Mouse (Mus musculus) heart, embryonic 11.5 days (tissue): ENCODE data around the gene Fnbp1. TPM values are rescaled to one million over a fixed set of nuclear protein-coding genes. Genes with fewer than 3 reads are reported as not detected.

Experiments used
- ATAC-seq: fragments of 200-750 bp; cut with Nextera tagmentation; replicated peaks from 2 replicates; pipeline ENCODE4 v1.8.0; 2017; ENCODE audit warnings: moderate library complexity; ENCODE audit not compliant: insufficient number of reproducible peaks, low FRiP score, low TSS enrichment
- H3K27ac ChIP-seq: fragments of 300-500 bp; sonication (generic); 2 replicates; pipeline ENCODE4 v1.5.1; 2014; ENCODE audit warnings: mild to moderate bottlenecking, low read depth, low read length
- H3K27me3 ChIP-seq: fragments of 300-500 bp; sonication (generic); 2 replicates; pipeline ENCODE4 v1.6.1; 2014; ENCODE audit warnings: mild to moderate bottlenecking, low read length, mixed read lengths; ENCODE audit not compliant: control insufficient read depth, insufficient read depth
- H3K36me3 ChIP-seq: fragments of 300-500 bp; sonication (generic); 2 replicates; pipeline ENCODE4 v1.6.1; 2014; ENCODE audit warnings: mild to moderate bottlenecking, low read length, moderate library complexity, mixed read lengths; ENCODE audit not compliant: control insufficient read depth, insufficient read depth
- H3K4me1 ChIP-seq: fragments of 300-500 bp; sonication (generic); 2 replicates; pipeline ENCODE4 v1.6.1; 2014; ENCODE audit warnings: low read length; ENCODE audit not compliant: control insufficient read depth, insufficient read depth
- H3K4me2 ChIP-seq: fragments of 300-500 bp; sonication (generic); 2 replicates; pipeline ENCODE4 v1.6.1; 2014; ENCODE audit warnings: mild to moderate bottlenecking, moderate library complexity
- H3K4me3 ChIP-seq: fragments of 300-500 bp; sonication (generic); 2 replicates; pipeline ENCODE4 v1.5.1; 2014; ENCODE audit warnings: low read depth, low read length
- H3K9ac ChIP-seq: fragments of 300-500 bp; sonication (generic); 2 replicates; pipeline ENCODE4 v1.6.1; 2014; ENCODE audit warnings: mild to moderate bottlenecking, low read depth, low read length, moderate library complexity
- H3K9me3 ChIP-seq: fragments of 300-500 bp; sonication (generic); replicated peaks from 2 replicates; pipeline ENCODE4 v1.6.1; 2016; ENCODE audit warnings: low read length; ENCODE audit not compliant: control insufficient read depth
- WGBS: fragments of 180-500 bp; shearing (Covaris S2); extraction: QIAGEN DNeasy Blood & Tissue Kit; methylation state at CpG from one replicate; pipeline ENCODE4 v1.1.7; 2014; ENCODE audit not compliant: insufficient replicate concordance; 5-methylcytosine and 5-hydroxymethylcytosine counted together
- polyA plus RNA-seq: library from polyadenylated mRNA; unstranded; fragments of >200 nt; fragmentation: Nextera tagmentation; extraction: Ambion mirVana; gene quantifications from 2 replicates; pipeline ENCODE4 v1.2.1, GENCODE M21; 2014

The Fnbp1 gene
- polyA plus RNA-seq, 1 experiment from 2014 or later = 19.5 TPM

- Histone ChIP-seq H3K27me3 (no peaks in the 10 kb centered on the region), H3K9ac (no peak overlapping the region), H3K27ac (peak overlapping the region; percentile 46), H3K4me3 (no peak overlapping the region), H3K4me1 (peaks cover 51% of the 10 kb centered on the region), H3K36me3 (no peaks in the 10 kb centered on the region), H3K4me2 (no peak overlapping the region), H3K9me3 (no peaks in the 10 kb centered on the region)
- no peak for ATAC-seq
- 19% methylated on average over 13 of the region's 13 CpGs for WGBS
Measured at GRCm38 (mm10) chr2:31135512-31135931, 6.3 kb downstream of the Fnbp1 start.

- Histone ChIP-seq H3K4me1 (peaks cover 55% of the 10 kb centered on the region), H3K9me3 (no peaks in the 10 kb centered on the region), H3K36me3 (no peaks in the 10 kb centered on the region), H3K9ac (no peak overlapping the region), H3K27me3 (no peaks in the 10 kb centered on the region), H3K4me2 (no peak overlapping the region), H3K4me3 (no peak overlapping the region), H3K27ac (no peak overlapping the region)
- no peak for ATAC-seq
- 61% methylated on average over 4 of the region's 4 CpGs for WGBS
Measured at GRCm38 (mm10) chr2:31133981-31134380, 7.8 kb downstream of the Fnbp1 start.

- no peak overlapping the region for H3K4me3 ChIP-seq
- no peak overlapping the region for H3K9ac ChIP-seq
- ATAC-seq = no peak
- no peak overlapping the region; the same call in 1 of the 2 replicates for H3K4me2 ChIP-seq
- H3K27ac ChIP-seq = peak overlapping the region; percentile 37; the same call in 1 of the 2 replicates
- H3K36me3 ChIP-seq = no peaks in the 10 kb centered on the region
- WGBS = 46% methylated on average over 8 of the region's 8 CpGs
- peaks cover 56% of the 10 kb centered on the region for H3K4me1 ChIP-seq
- H3K27me3 ChIP-seq = no peaks in the 10 kb centered on the region
- no peaks in the 10 kb centered on the region for H3K9me3 ChIP-seq
Measured at GRCm38 (mm10) chr2:31132682-31133081, 9.1 kb downstream of the Fnbp1 start.

GRCm38 (mm10) chr2:31130815-31131299 is 11.0 kb downstream of the Fnbp1 start:
- H3K4me1 ChIP-seq = peaks cover 46% of the 10 kb centered on the region
- ATAC-seq = 0 out of 2 replicates have a peak, but pooled peaks have one; percentile 25
- H3K9me3 ChIP-seq = no peaks in the 10 kb centered on the region
- 64% methylated on average over 8 of the region's 8 CpGs for WGBS
- no peak overlapping the region for H3K4me2 ChIP-seq
- peak overlapping the region; percentile 62 for H3K27ac ChIP-seq
- H3K4me3 ChIP-seq = no peak overlapping the region
- H3K36me3 ChIP-seq = no peaks in the 10 kb centered on the region
- H3K27me3 ChIP-seq = no peaks in the 10 kb centered on the region
- peak overlapping the region; percentile 43; the same call in 1 of the 2 replicates for H3K9ac ChIP-seq

- no peak for ATAC-seq
- 67% methylated on average over 14 of the region's 14 CpGs for WGBS
- H3K9me3 ChIP-seq = no peaks in the 10 kb centered on the region
- H3K4me2 ChIP-seq = no peak overlapping the region
- H3K27me3 ChIP-seq = no peaks in the 10 kb centered on the region
- no peaks in the 10 kb centered on the region for H3K36me3 ChIP-seq
- peak overlapping the region; percentile 43; the same call in 1 of the 2 replicates for H3K9ac ChIP-seq
- no peak overlapping the region for H3K4me3 ChIP-seq
- peaks cover 41% of the 10 kb centered on the region for H3K4me1 ChIP-seq
- H3K27ac ChIP-seq = peak overlapping the region; percentile 62; the same call in 1 of the 2 replicates
Measured at GRCm38 (mm10) chr2:31129742-31130518, 11.9 kb downstream of the Fnbp1 start.

GRCm38 (mm10) chr2:31127899-31128298 is 13.9 kb downstream of the Fnbp1 start:
- Histone ChIP-seq H3K4me1 (peaks cover 40% of the 10 kb centered on the region), H3K4me3 (no peak overlapping the region), H3K9ac (0 out of 2 replicates have a peak overlapping the region, but pooled peaks have one; percentile 34), H3K4me2 (no peak overlapping the region), H3K9me3 (no peaks in the 10 kb centered on the region), H3K27ac (no peak overlapping the region), H3K27me3 (no peaks in the 10 kb centered on the region), H3K36me3 (no peaks in the 10 kb centered on the region)
- 68% methylated on average over 4 of the region's 4 CpGs for WGBS
- ATAC-seq = no peak

GRCm38 (mm10) chr2:31127219-31127618 is 14.6 kb downstream of the Fnbp1 start:
- H3K9ac ChIP-seq = no peak overlapping the region
- ATAC-seq = no peak
- H3K27ac ChIP-seq = no peak overlapping the region
- H3K27me3 ChIP-seq = no peaks in the 10 kb centered on the region
- no peaks in the 10 kb centered on the region for H3K36me3 ChIP-seq
- H3K4me2 ChIP-seq = no peak overlapping the region
- 61% methylated on average over 7 of the region's 7 CpGs for WGBS
- H3K9me3 ChIP-seq = no peaks in the 10 kb centered on the region
- H3K4me1 ChIP-seq = peaks cover 34% of the 10 kb centered on the region
- H3K4me3 ChIP-seq = no peak overlapping the region

GRCm38 (mm10) chr2:31126048-31126447 is 15.8 kb downstream of the Fnbp1 start:
- WGBS = 85% methylated on average over 9 of the region's 9 CpGs
- no peak for ATAC-seq
- Histone ChIP-seq H3K9ac (no peak overlapping the region), H3K4me1 (peaks cover 22% of the 10 kb centered on the region), H3K27ac (no peak overlapping the region), H3K9me3 (no peaks in the 10 kb centered on the region), H3K36me3 (no peaks in the 10 kb centered on the region), H3K4me3 (no peak overlapping the region), H3K4me2 (no peak overlapping the region), H3K27me3 (no peaks in the 10 kb centered on the region)
